Mouse (Mus musculus): ENCODE data around the gene Ugt1a1.

- no peak for TF ChIP-seq TAL1 (IDR thresholded peaks at IDR 0.05; ENCODE audit: low read length)
- no peak for TF ChIP-seq GATA1 (IDR thresholded peaks at IDR 0.05; ENCODE audit: low read length)
These were observed 34.6 kb downstream of the Ugt1a1 start for GRCm38 (mm10) chr1:88246386-88246785.

Data from erythroblast, embryonic 14.5 days (primary cell).